Mouse (Mus musculus) gastrocnemius, postnatal 10 days (tissue): ENCODE results near the gene Wfdc5. TPM values are rescaled to one million over a fixed set of nuclear protein-coding genes. Genes with fewer than 3 reads are reported as not detected.
"Not testable (repeated sequence)": the region's sequence is repeated elsewhere in the genome, so short reads cannot be mapped to it uniquely, and the experiment has no call there.

ENCODE experiments used
- DNase-seq: peaks from one replicate; pipeline ENCODE4 v3.0.0; 2021; ENCODE audit warnings: mixed read lengths
- long read RNA-seq, 2 experiments: library from polyadenylated mRNA; stranded (forward); transcript quantifications; one replicate each; pipeline ENCODE4 v2.0.0; 2021
- total RNA-seq, 2 experiments: library from RNA; stranded (reverse); gene quantifications; 2 replicates each; pipeline ENCODE4 v1.2.3; 2021

Wfdc5 gene
- under 1 TPM; 0.47 to 0.52 TPM for total RNA-seq
- long read RNA-seq, experiment 1, partial matches to known transcripts, result 1 of 1 reads
- long read RNA-seq, experiment 1, other reads (novel, unspliced or antisense), result 0 of 1 reads
- long read RNA-seq, experiment 2, partial matches to known transcripts, result 1 of 1 reads
- long read RNA-seq, experiment 2, other reads (novel, unspliced or antisense), result 0 of 1 reads

GRCm38 (mm10) chr2:164182692-164183255 is at the start of gene Wfdc5:
Gene Wfdc5, minus strand, starts transcription at chr2:164182742.
- DNase-seq, result no peak

- DNase-seq, result no peak
Observed at GRCm38 (mm10) chr2:164228361-164229070, 46.0 kb upstream of the Wfdc5 start.

- DNase-seq, result no peak
Observed at GRCm38 (mm10) chr2:164221522-164221921, 39.0 kb upstream of the Wfdc5 start, which contains the start of gene Wfdc15b. Gene Wfdc15b, minus strand, starts transcription at chr2:164221660.

- no peak for DNase-seq
Observed at GRCm38 (mm10) chr2:164219295-164219694, 36.8 kb upstream of the Wfdc5 start.

GRCm38 (mm10) chr2:164212711-164213110 is 30.2 kb upstream of the Wfdc5 start:
- DNase-seq, result no peak

GRCm38 (mm10) chr2:164210892-164211291 is 28.4 kb upstream of the Wfdc5 start:
- DNase-seq, result no peak

GRCm38 (mm10) chr2:164206676-164207075 is 24.1 kb upstream of the Wfdc5 start:
- DNase-seq, result no peak

GRCm38 (mm10) chr2:164206011-164206410 is 23.5 kb upstream of the Wfdc5 start:
- DNase-seq, result not testable (repeated sequence)

- no peak for DNase-seq
Observed at GRCm38 (mm10) chr2:164199626-164200327, 17.2 kb upstream of the Wfdc5 start, which contains the start of gene Wfdc15a. Gene Wfdc15a, minus strand, starts transcription at chr2:164200130.

- no peak for DNase-seq
Observed at GRCm38 (mm10) chr2:164196700-164196990, 14.1 kb upstream of the Wfdc5 start.

GRCm38 (mm10) chr2:164195971-164196699 is 13.6 kb upstream of the Wfdc5 start:
- no peak for DNase-seq

- DNase-seq, result no peak
Observed at GRCm38 (mm10) chr2:164194959-164195630, 12.6 kb upstream of the Wfdc5 start.

GRCm38 (mm10) chr2:164192279-164192678 is 9.7 kb upstream of the Wfdc5 start:
- no peak for DNase-seq

GRCm38 (mm10) chr2:164190576-164190975 is 8.0 kb upstream of the Wfdc5 start, which contains the start of gene Wfdc12:
Gene Wfdc12, minus strand, starts transcription at chr2:164190608.
- no peak for DNase-seq

GRCm38 (mm10) chr2:164188722-164189121 is 6.2 kb upstream of the Wfdc5 start:
- no peak for DNase-seq

GRCm38 (mm10) chr2:164184145-164184719 is 1.7 kb upstream of the Wfdc5 start:
- DNase-seq, result no peak

- DNase-seq, result no peak
Observed at GRCm38 (mm10) chr2:164183340-164183739, 798 bp upstream of the Wfdc5 start.

- no peak for DNase-seq
Observed at GRCm38 (mm10) chr2:164180770-164181169, 1.8 kb downstream of the Wfdc5 start.

GRCm38 (mm10) chr2:164180124-164180523 is 2.4 kb downstream of the Wfdc5 start:
- peak; percentile 48 for DNase-seq

GRCm38 (mm10) chr2:164177831-164178230 is 4.7 kb downstream of the Wfdc5 start:
- no peak for DNase-seq

GRCm38 (mm10) chr2:164175850-164176249 is 6.7 kb downstream of the Wfdc5 start:
- no peak for DNase-seq
